Comparison of ENCODE assay signal across 8 mouse cellular contexts in the genomic region with DNA sequence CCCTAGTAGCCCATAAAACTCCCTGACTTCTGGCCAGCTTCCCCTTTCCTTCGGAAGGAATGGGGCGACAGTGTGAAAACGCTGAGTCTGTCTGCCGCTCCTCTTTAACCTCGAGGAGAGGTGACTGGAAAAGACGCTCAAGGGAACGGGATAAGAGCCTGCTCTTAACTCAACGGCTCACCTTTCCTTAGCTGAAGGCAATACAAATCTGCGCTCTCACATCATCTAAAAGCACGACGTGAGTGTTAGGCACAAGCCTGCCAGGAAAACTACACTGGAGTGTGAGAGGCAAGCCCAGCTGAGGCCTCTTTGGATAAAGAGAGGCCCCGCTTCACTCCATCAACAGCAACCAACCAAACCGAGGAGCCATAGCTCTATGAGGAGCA. TPM values are rescaled to one million over a fixed set of nuclear protein-coding genes. Genes with fewer than 3 reads are reported as not detected.
A peak's percentile ranks its signal among the peaks of the same experiment; 100 is the strongest.
DNase-seq lines count a peak whose midpoint lies in the region; ATAC-seq and TF ChIP-seq lines count a peak whose summit lies in the region.

A gene (minus strand): TSS at position 315 of the 386 bp plus-strand sequence.

- no peak for TF ChIP-seq CTCF in liver, embryonic 14.5 days (IDR thresholded peaks at IDR 0.05; ENCODE audit: low read depth)

- TF ChIP-seq EP300 in liver, embryonic 14.5 days (IDR thresholded peaks at IDR 0.05; ENCODE audit: low read depth), result no peak

- intact Hi-C loops in left cerebral cortex, postnatal 10 days (cut with DNase I), result no loop called here

- peak within 1 kb of the TSS; percentile 90 for H3K9ac ChIP-seq in heart, embryonic 15.5 days
- no peak within 1 kb of the TSS; the same call in 1 of the 2 replicates for H3K9ac ChIP-seq in liver, embryonic 14.5 days (replicated peaks)

- peaks cover 35% of the 10 kb centered on the region for H3K4me1 ChIP-seq in embryonic facial prominence, embryonic 10.5 days
- H3K4me1 ChIP-seq in heart, embryonic 15.5 days (replicated peaks), result peaks cover 37% of the 10 kb centered on the region
- H3K4me1 ChIP-seq in liver, embryonic 14.5 days (replicated peaks; ENCODE audit: control insufficient read depth in 2 of 2, insufficient read depth in 2 of 2, low read length in 1 of 2), result peaks cover 0 to 8% of the 10 kb centered on the region in 2 experiments; a peak in 2 of 4 replicates

- H3K9me3 ChIP-seq in embryonic facial prominence, embryonic 10.5 days, result no peaks in the 10 kb centered on the region
- H3K9me3 ChIP-seq in heart, embryonic 15.5 days (replicated peaks), result no peaks in the 10 kb centered on the region
- H3K9me3 ChIP-seq in liver, embryonic 14.5 days (ENCODE audit: control insufficient read depth, low read length), result no peaks in the 10 kb centered on the region

- ATAC-seq in heart, embryonic 15.5 days (replicated peaks; ENCODE audit: insufficient number of reproducible peaks, insufficient read depth, low FRiP score, low read depth), result peak; percentile 12; the same call in 1 of the 2 replicates
- no peak for ATAC-seq in liver, embryonic 14.5 days (ENCODE audit: insufficient read depth)

- no peaks in the 10 kb centered on the region for H3K36me3 ChIP-seq in embryonic facial prominence, embryonic 10.5 days (replicated peaks)
- H3K36me3 ChIP-seq in heart, embryonic 15.5 days, result no peaks in the 10 kb centered on the region
- no peaks in the 10 kb centered on the region for H3K36me3 ChIP-seq in liver, embryonic 14.5 days (replicated peaks; ENCODE audit: control insufficient read depth, insufficient read depth, low read depth)

- H3K4me2 ChIP-seq in heart, embryonic 15.5 days, result peak within 1 kb of the TSS; percentile 80
- peak within 1 kb of the TSS; percentile 74 for H3K4me2 ChIP-seq in liver, embryonic 14.5 days (ENCODE audit: low read depth)

- H3K4me3 ChIP-seq in embryonic facial prominence, embryonic 10.5 days, result peak within 1 kb of the TSS; percentile 72
- H3K4me3 ChIP-seq in heart, embryonic 15.5 days, result peak within 1 kb of the TSS; percentile 73
- H3K4me3 ChIP-seq in liver, embryonic 14.5 days (ENCODE audit: insufficient read depth in 1 of 2, low read depth in 2 of 2, low read length in 2 of 2), result peak within 1 kb of the TSS; percentile 44 to 55

- 2% methylated on average over 13 of the region's 13 CpGs for WGBS in embryonic facial prominence, embryonic 10.5 days
- WGBS in heart, embryonic 15.5 days, result 3% methylated on average over 13 of the region's 13 CpGs
- WGBS in liver, embryonic 14.5 days (ENCODE audit: insufficient replicate concordance), result 7% methylated on average over 13 of the region's 13 CpGs

- peak within 1 kb of the TSS; percentile 86 for H3K27ac ChIP-seq in embryonic facial prominence, embryonic 10.5 days (replicated peaks)
- peak within 1 kb of the TSS; percentile 99 for H3K27ac ChIP-seq in heart, embryonic 15.5 days
- H3K27ac ChIP-seq in liver, embryonic 14.5 days, result no peak within 1 kb of the TSS

- peak; percentile 52 for DNase-seq in embryo, embryonic 11 days
- DNase-seq in embryo, embryonic 10 days (ENCODE audit: low spot score), result no peak
- no peak for DNase-seq in embryonic facial prominence, embryonic 10.5 days (ENCODE audit: low spot score)
- no peak for DNase-seq in liver, embryonic 14.5 days (ENCODE audit: low read depth in 3 of 3, low spot score in 3 of 3)
- DNase-seq in cerebellum, postnatal 4 days (ENCODE audit: low spot score in 2 of 2), result no peak
- no peak for DNase-seq in layer of hippocampus, postnatal 25 days (ENCODE audit: extremely low spot score in 1 of 2, low spot score in 1 of 2)
- DNase-seq in left cerebral cortex, postnatal 10 days (ENCODE audit: extremely low spot score in 1 of 2, low spot score in 2 of 2), result no peak

- peaks cover 77% of the 10 kb centered on the region for H3K27me3 ChIP-seq in embryonic facial prominence, embryonic 10.5 days (replicated peaks; ENCODE audit: low read depth, poor library complexity, severe bottlenecking)
- no peaks in the 10 kb centered on the region for H3K27me3 ChIP-seq in heart, embryonic 15.5 days
- peaks cover 56% of the 10 kb centered on the region for H3K27me3 ChIP-seq in liver, embryonic 14.5 days (ENCODE audit: control insufficient read depth, insufficient read depth, low read length)

RNA-seq across cellular contexts. Expression of the gene that starts here (rescaled TPM):
- 3.9 and 5.7 TPM in 2 replicates for polyA plus RNA-seq in embryonic facial prominence, embryonic 10.5 days (2016; fragmentation: Nextera tagmentation; extraction: Ambion mirVana)
- 196 and 326 TPM in 2 replicates for polyA plus RNA-seq in heart, embryonic 15.5 days (2015; fragmentation: Nextera tagmentation; extraction: Ambion mirVana)
- polyA plus RNA-seq in liver, embryonic 14.5 days (2012; rRNA removed), result 0.10 and 0.25 TPM in 2 replicates
- 0.30 and 0.69 TPM in 2 replicates for polyA plus RNA-seq in liver, embryonic 14.5 days (2014; fragmentation: Nextera tagmentation; extraction: Ambion mirVana)
- 1 to 10 TPM; 1.2 to 1.4 TPM for total RNA-seq in layer of hippocampus, postnatal 25 days (2021)
- total RNA-seq in left cerebral cortex, postnatal 10 days (2021), result 1 to 10 TPM; 2.8 to 3.8 TPM

Comparison
In these comparisons a context has a peak if more than half of its experiments do, and no peak if none do; other contexts are left out.
1. RNA of the gene that starts here (polyA plus RNA-seq): 196 to 326 TPM in heart, embryonic 15.5 days; 3.9 to 5.7 TPM in embryonic facial prominence, embryonic 10.5 days and 0.10 to 0.69 TPM in liver, embryonic 14.5 days; every median in the first group is over 10 times any median in the second.
2. Peak in every context shown above with its lines, with median percentiles within 50 percentile points of each other: H3K4me3 ChIP-seq.